In genomic region chrX:150459411-150459927, GRCm38 (mm10) we compare ENCODE assay signal across 8 mouse cellular contexts. TPM values are rescaled to one million over a fixed set of nuclear protein-coding genes. Genes with fewer than 3 reads are reported as not detected.
A peak's percentile ranks its signal among the peaks of the same experiment; 100 is the strongest.
DNase-seq lines count a peak whose midpoint lies in the region; ATAC-seq and TF ChIP-seq lines count a peak whose summit lies in the region.

No protein-coding gene starts in this region.

- H3K27ac ChIP-seq in left cerebral cortex, adult 2 months: peak overlapping the region; percentile 91
- H3K27ac ChIP-seq in embryonic fibroblast, embryonic 13.5 days (ENCODE audit: insufficient read depth, low read length): peak overlapping the region; percentile 51; the same call in 1 of the 2 replicates
- peak overlapping the region; percentile 71; the same call in 1 of the 2 replicates for H3K27ac ChIP-seq in intestine, embryonic 14.5 days (ENCODE audit: low read depth)
- no peak overlapping the region for H3K27ac ChIP-seq in liver, embryonic 16.5 days (ENCODE audit: low read length)

- no peaks in the 10 kb centered on the region for H3K4me1 ChIP-seq in embryonic fibroblast, embryonic 13.5 days (ENCODE audit: control insufficient read depth, insufficient read depth, low read length)
- H3K4me1 ChIP-seq in intestine, embryonic 14.5 days (replicated peaks; ENCODE audit: control insufficient read depth, insufficient read depth, low read length): no peaks in the 10 kb centered on the region
- peaks cover 8% of the 10 kb centered on the region for H3K4me1 ChIP-seq in liver, embryonic 16.5 days (ENCODE audit: control insufficient read depth, low read depth, low read length)

- intact Hi-C loops in left cerebral cortex, adult 2 months (cut with DNase I): loop anchor here (1.0 kb wide), 1 partner anchor 19 kb away; no protein-coding TSS in a partner anchor

- peak in 1 of 2 experiments; percentile 17 for DNase-seq in left cerebral cortex, adult 2 months (ENCODE audit: extremely low spot score in 1 of 2, low spot score in 2 of 2)
- no peak for DNase-seq in left cerebral cortex, adult 11 months (ENCODE audit: low spot score)
- peak; percentile 16 for DNase-seq in ZHBTc4 (ENCODE audit: low read depth, low spot score)
- DNase-seq in intestine, embryonic 14.5 days (ENCODE audit: low spot score): no peak
- DNase-seq in retina, postnatal 1 day: peak; percentile 57
- no peak for DNase-seq in spleen, adult 12 weeks (ENCODE audit: low spot score)

- H3K4me2 ChIP-seq in intestine, embryonic 14.5 days (ENCODE audit: low read length): peak overlapping the region; percentile 45
- H3K4me2 ChIP-seq in liver, embryonic 16.5 days (ENCODE audit: low read depth, low read length): peak overlapping the region; percentile 55

- TF ChIP-seq POLR2A in embryonic fibroblast, embryonic 13.5 days (IDR thresholded peaks at IDR 0.05; ENCODE audit: low read depth, low read length): no peak

- H3K36me3 ChIP-seq in intestine, embryonic 14.5 days (ENCODE audit: control insufficient read depth, insufficient read depth, low read length): no peaks in the 10 kb centered on the region
- H3K36me3 ChIP-seq in liver, embryonic 16.5 days (ENCODE audit: control insufficient read depth, insufficient read depth): no peaks in the 10 kb centered on the region

- 49% methylated on average over 8 of the region's 8 CpGs for WGBS in intestine, embryonic 14.5 days
- WGBS in liver, embryonic 16.5 days (ENCODE audit: insufficient replicate concordance): 43% methylated on average over 8 of the region's 8 CpGs

- H3K27me3 ChIP-seq in intestine, embryonic 14.5 days (replicated peaks; ENCODE audit: control insufficient read depth, insufficient read depth, low read length): no peaks in the 10 kb centered on the region
- no peaks in the 10 kb centered on the region for H3K27me3 ChIP-seq in liver, embryonic 16.5 days (ENCODE audit: control insufficient read depth, insufficient read depth, low read depth, low read length)

- H3K9me3 ChIP-seq in intestine, embryonic 14.5 days (ENCODE audit: control insufficient read depth, low read length): no peaks in the 10 kb centered on the region
- no peaks in the 10 kb centered on the region for H3K9me3 ChIP-seq in liver, embryonic 16.5 days (replicated peaks; ENCODE audit: control insufficient read depth, low read length)

- TF ChIP-seq CTCF in left cerebral cortex, adult 2 months (IDR thresholded peaks at IDR 0.05): no peak
- TF ChIP-seq CTCF in embryonic fibroblast, embryonic 13.5 days (IDR thresholded peaks at IDR 0.05; ENCODE audit: borderline replicate concordance, insufficient read depth, low read length): no peak

- no peak for ATAC-seq in intestine, embryonic 14.5 days (replicated peaks; ENCODE audit: low FRiP score, low TSS enrichment, low read depth)
- no peak for ATAC-seq in liver, embryonic 16.5 days (ENCODE audit: low read depth)

- H3K9ac ChIP-seq in intestine, embryonic 14.5 days (ENCODE audit: low read length): peak overlapping the region; percentile 44
- peak overlapping the region; percentile 63 for H3K9ac ChIP-seq in liver, embryonic 16.5 days (ENCODE audit: low read depth, low read length)

- H3K4me3 ChIP-seq in left cerebral cortex, adult 2 months: peak overlapping the region; percentile 63
- H3K4me3 ChIP-seq in embryonic fibroblast, embryonic 13.5 days (ENCODE audit: insufficient read depth, low read length): peak overlapping the region; percentile 49
- H3K4me3 ChIP-seq in intestine, embryonic 14.5 days (ENCODE audit: low read depth, low read length): peak overlapping the region; percentile 48
- peak overlapping the region; percentile 71 for H3K4me3 ChIP-seq in liver, embryonic 16.5 days (ENCODE audit: low read depth, low read length)

RNA-seq across cellular contexts. Expression of gene Tmem29, which starts 0.5 kb away (rescaled TPM):
- total RNA-seq in left cerebral cortex, adult 2 months (2021): 10 to 100 TPM; 36.5 to 38.9 TPM
- 20.4 and 24.5 TPM in 2 replicates for polyA plus RNA-seq in embryonic fibroblast, embryonic 13.5 days (2011; ENCODE audit: insufficient read length, low read depth, missing spikeins)
- 33.9 and 37.5 TPM in 2 replicates for polyA plus RNA-seq in intestine, embryonic 14.5 days (2014; fragmentation: Nextera tagmentation; extraction: Ambion mirVana)
- 10.8 and 11.3 TPM in 2 replicates for polyA plus RNA-seq in liver, embryonic 16.5 days (2015; fragmentation: Nextera tagmentation; extraction: Ambion mirVana)

Comparison
In these comparisons a context has a peak if more than half of its experiments do, and no peak if none do; other contexts are left out.
1. DNase-seq: peak in ZHBTc4 (single experiment) and retina, postnatal 1 day (single experiment); none in left cerebral cortex, adult 11 months (single experiment), intestine, embryonic 14.5 days (single experiment) and spleen, adult 12 weeks (single experiment).
2. Peak in every context shown above with its lines, with median percentiles within 50 percentile points of each other: H3K4me3 ChIP-seq.